Mouse (Mus musculus): ENCODE measurements at regions not wholly inside any gene's neighbourhood (a gene's known extent, or its start where the extent isn't known, plus 50 kb on each side); places are given as distances from the start of the nearest gene placed in this dataset.

DNA sequence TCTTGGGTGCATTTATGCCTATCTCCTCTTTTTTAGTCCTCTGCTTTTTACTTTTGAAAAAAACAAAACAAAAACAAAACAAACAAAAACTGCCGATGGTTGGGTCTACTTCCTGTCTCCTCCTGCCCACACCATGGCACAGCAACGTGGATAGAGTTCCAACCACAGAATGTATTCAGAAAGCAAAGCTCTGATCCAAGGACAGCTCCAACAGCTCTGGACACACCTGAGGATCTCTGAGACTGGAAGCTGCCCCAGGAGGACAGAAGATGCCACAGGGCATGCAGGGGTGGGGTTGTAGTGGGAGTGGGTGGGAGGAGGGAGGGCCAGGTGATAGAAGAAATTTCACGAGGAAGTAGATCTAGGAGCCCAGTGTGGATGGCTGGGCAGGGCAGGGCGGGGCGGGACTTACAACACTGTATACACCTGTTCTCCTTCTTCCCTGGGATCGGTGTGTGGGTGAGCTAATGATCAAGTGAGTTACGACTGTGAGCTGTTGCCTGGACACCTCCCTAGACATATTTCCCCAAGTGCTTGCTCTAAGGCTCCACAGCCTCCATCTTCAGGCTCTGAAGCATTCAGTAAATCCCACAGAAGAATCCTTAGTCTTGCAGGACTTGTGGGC, 79.3 kb upstream of the Atp1b1 start:
- Histone ChIP-seq H3K79me2 (replicated peaks; ENCODE audit: control insufficient read depth, insufficient read depth, low read length) (no peaks in the 10 kb centered on the region), H3K27me3 (ENCODE audit: control insufficient read depth, insufficient read depth, low read length) (no peaks in the 10 kb centered on the region), H3K4me3 (no peak overlapping the region), H3K27ac (no peak overlapping the region), H3K4me1 (ENCODE audit: control insufficient read depth, insufficient read depth, low read length) (no peaks in the 10 kb centered on the region), H3K9ac (ENCODE audit: low read depth, low read length) (no peak overlapping the region), H3K36me3 (ENCODE audit: control insufficient read depth, insufficient read depth, low read length) (no peaks in the 10 kb centered on the region)
- WGBS: 75% methylated on average over 7 of the region's 7 CpGs
- intact Hi-C loops (cut with DNase I): no loop called here
- no peak for TF ChIP-seq EP300 (IDR thresholded peaks at IDR 0.05; ENCODE audit: insufficient read depth, low read depth, low read length)
- TF ChIP-seq CTCF (IDR thresholded peaks at IDR 0.05): no peak
- no peak for TF ChIP-seq POLR2A (IDR thresholded peaks at IDR 0.05; ENCODE audit: insufficient read depth, low read depth, low read length)
- DNase-seq: no peak

DNA sequence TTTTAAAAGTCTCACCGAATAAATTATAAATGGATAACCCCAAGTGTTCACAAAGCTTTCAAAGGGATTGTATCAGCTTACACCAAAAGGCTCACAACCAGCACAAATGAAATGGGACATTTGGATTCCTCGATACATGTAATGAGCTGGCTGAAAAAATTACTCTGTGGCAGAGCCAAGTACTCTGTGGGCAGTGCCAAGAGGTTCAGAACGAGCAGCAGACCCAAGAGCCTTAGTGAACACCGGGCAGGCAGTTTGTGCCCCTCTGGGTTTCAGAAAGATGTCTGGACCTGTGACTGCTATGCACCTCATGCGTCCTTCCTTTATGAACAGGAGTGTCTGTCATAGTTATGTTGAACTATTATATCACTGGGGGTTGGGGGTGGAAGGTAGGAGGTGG, 74.0 kb upstream of the Atp1b1 start:
- Histone ChIP-seq H3K79me2 (replicated peaks; ENCODE audit: control insufficient read depth, insufficient read depth, low read length) (no peaks in the 10 kb centered on the region), H3K36me3 (ENCODE audit: control insufficient read depth, insufficient read depth, low read length) (no peaks in the 10 kb centered on the region), H3K27ac (no peak overlapping the region), H3K4me3 (no peak overlapping the region), H3K4me1 (ENCODE audit: control insufficient read depth, insufficient read depth, low read length) (no peaks in the 10 kb centered on the region), H3K9ac (ENCODE audit: low read depth, low read length) (no peak overlapping the region), H3K27me3 (ENCODE audit: control insufficient read depth, insufficient read depth, low read length) (no peaks in the 10 kb centered on the region)
- intact Hi-C loops (cut with DNase I): no loop called here
- WGBS: 81% methylated on average over 5 of the region's 5 CpGs
- no peak for DNase-seq
- no peak for TF ChIP-seq CTCF (IDR thresholded peaks at IDR 0.05)
- TF ChIP-seq POLR2A (IDR thresholded peaks at IDR 0.05; ENCODE audit: insufficient read depth, low read depth, low read length): no peak
- no peak for TF ChIP-seq EP300 (IDR thresholded peaks at IDR 0.05; ENCODE audit: insufficient read depth, low read depth, low read length)

DNA sequence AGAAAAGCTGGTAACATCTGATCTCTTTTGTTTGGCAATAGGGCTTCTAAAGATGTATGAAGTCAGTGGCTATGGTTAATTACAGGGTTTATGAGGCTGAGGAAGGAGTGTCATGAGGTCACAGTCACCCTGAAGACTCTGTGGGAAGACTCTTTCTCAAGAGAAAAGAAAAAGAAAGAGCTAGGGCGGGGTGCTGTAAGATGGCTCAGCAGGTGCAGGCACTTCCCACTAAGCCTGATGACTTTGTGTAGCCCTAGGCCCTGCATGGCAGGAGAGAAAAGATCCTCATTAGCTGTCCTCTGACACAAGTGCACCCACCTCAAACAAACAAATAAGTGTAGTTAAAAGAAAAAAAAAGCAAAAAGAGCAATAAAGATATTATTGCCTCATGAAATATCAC, 73.6 kb upstream of the Atp1b1 start:
- Histone ChIP-seq H3K79me2 (replicated peaks; ENCODE audit: control insufficient read depth, insufficient read depth, low read length) (no peaks in the 10 kb centered on the region), H3K4me1 (ENCODE audit: control insufficient read depth, insufficient read depth, low read length) (no peaks in the 10 kb centered on the region), H3K36me3 (ENCODE audit: control insufficient read depth, insufficient read depth, low read length) (no peaks in the 10 kb centered on the region), H3K27me3 (ENCODE audit: control insufficient read depth, insufficient read depth, low read length) (no peaks in the 10 kb centered on the region), H3K4me3 (no peak overlapping the region), H3K27ac (no peak overlapping the region), H3K9ac (ENCODE audit: low read depth, low read length) (no peak overlapping the region)
- 91% methylated on average over 1 of the region's 1 CpGs for WGBS
- TF ChIP-seq POLR2A (IDR thresholded peaks at IDR 0.05; ENCODE audit: insufficient read depth, low read depth, low read length): no peak
- TF ChIP-seq EP300 (IDR thresholded peaks at IDR 0.05; ENCODE audit: insufficient read depth, low read depth, low read length): no peak
- TF ChIP-seq CTCF (IDR thresholded peaks at IDR 0.05): no peak
- DNase-seq: no peak
- intact Hi-C loops (cut with DNase I): no loop called here

DNA sequence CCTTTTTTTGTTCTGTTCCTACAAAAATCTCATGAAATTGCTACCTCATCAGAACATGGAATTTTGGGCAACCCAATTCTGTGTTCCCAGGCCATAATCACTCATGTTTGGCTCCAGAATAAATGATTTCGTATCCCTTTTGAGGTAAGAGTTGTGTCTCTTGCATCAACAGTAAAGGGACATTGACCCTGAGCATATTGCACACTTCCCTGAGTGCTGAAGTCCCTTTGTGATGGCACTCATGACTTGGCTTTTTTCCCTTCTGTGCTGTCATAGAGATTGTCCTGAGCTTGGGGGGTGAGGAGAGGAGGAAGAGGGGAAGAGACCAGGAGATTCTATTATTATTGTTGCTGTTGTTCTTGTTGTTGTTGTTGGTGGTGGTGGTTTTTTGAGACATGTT, 68.6 kb upstream of the Atp1b1 start:
- no peaks in the 10 kb centered on the region for H3K27me3 ChIP-seq (ENCODE audit: control insufficient read depth, insufficient read depth, low read length)
- DNase-seq: no peak
- H3K36me3 ChIP-seq (ENCODE audit: control insufficient read depth, insufficient read depth, low read length): no peaks in the 10 kb centered on the region
- H3K79me2 ChIP-seq (replicated peaks; ENCODE audit: control insufficient read depth, insufficient read depth, low read length): no peaks in the 10 kb centered on the region
- no peak overlapping the region for H3K9ac ChIP-seq (ENCODE audit: low read depth, low read length)
- TF ChIP-seq CTCF (IDR thresholded peaks at IDR 0.05): no peak
- TF ChIP-seq EP300 (IDR thresholded peaks at IDR 0.05; ENCODE audit: insufficient read depth, low read depth, low read length): no peak
- TF ChIP-seq POLR2A (IDR thresholded peaks at IDR 0.05; ENCODE audit: insufficient read depth, low read depth, low read length): no peak
- intact Hi-C loops (cut with DNase I): no loop called here
- H3K27ac ChIP-seq: no peak overlapping the region
- H3K4me1 ChIP-seq (ENCODE audit: control insufficient read depth, insufficient read depth, low read length): no peaks in the 10 kb centered on the region
- H3K4me3 ChIP-seq: no peak overlapping the region
- WGBS: 90% methylated on average over 1 of the region's 1 CpGs

DNA sequence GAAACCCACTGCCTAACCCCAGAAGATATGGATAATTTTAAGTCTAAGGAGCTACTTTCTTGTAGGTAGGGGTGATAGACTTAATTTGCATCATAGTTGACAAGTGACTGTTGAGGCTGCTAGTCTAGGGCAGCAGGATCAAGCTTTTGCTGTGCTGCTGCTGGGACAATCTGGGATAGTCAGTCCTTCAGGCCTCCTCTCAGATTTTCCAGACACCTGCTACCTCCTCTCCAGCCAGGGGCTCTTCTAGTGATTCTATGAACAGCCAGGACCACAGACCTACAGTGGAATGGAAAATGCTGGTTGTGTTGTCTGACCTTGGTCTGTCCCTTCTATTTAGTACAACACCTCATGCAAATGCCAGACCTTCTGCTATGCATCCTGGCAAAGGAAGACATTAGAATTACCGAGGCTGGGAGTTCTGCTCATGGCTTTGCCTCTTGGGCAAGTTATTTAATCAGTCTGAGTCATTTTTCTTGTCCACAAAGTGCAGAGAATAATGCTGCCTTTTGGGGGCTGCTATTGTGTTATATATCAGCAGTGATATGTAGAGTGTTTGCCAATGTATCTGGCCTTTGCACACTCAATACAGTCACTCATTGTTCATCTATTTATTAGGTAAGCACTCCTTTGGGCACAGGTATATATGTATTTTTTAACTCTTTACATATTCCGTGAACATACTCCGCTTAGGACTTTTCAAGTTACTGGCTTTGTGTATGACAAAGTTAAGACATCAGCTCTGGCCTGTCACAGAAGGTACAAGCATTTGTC, 64.4 kb upstream of the Atp1b1 start:
- Histone ChIP-seq H3K4me1 (ENCODE audit: control insufficient read depth, insufficient read depth, low read length) (no peaks in the 10 kb centered on the region), H3K9ac (ENCODE audit: low read depth, low read length) (no peak overlapping the region), H3K4me3 (no peak overlapping the region), H3K27ac (no peak overlapping the region), H3K27me3 (ENCODE audit: control insufficient read depth, insufficient read depth, low read length) (no peaks in the 10 kb centered on the region), H3K79me2 (replicated peaks; ENCODE audit: control insufficient read depth, insufficient read depth, low read length) (no peaks in the 10 kb centered on the region), H3K36me3 (ENCODE audit: control insufficient read depth, insufficient read depth, low read length) (no peaks in the 10 kb centered on the region)
- no peak for DNase-seq
- WGBS: 66% methylated on average over 3 of the region's 3 CpGs
- intact Hi-C loops (cut with DNase I): no loop called here
- TF ChIP-seq EP300 (IDR thresholded peaks at IDR 0.05; ENCODE audit: insufficient read depth, low read depth, low read length) (no peak), POLR2A (IDR thresholded peaks at IDR 0.05; ENCODE audit: insufficient read depth, low read depth, low read length) (no peak), CTCF (IDR thresholded peaks at IDR 0.05) (no peak)

DNA sequence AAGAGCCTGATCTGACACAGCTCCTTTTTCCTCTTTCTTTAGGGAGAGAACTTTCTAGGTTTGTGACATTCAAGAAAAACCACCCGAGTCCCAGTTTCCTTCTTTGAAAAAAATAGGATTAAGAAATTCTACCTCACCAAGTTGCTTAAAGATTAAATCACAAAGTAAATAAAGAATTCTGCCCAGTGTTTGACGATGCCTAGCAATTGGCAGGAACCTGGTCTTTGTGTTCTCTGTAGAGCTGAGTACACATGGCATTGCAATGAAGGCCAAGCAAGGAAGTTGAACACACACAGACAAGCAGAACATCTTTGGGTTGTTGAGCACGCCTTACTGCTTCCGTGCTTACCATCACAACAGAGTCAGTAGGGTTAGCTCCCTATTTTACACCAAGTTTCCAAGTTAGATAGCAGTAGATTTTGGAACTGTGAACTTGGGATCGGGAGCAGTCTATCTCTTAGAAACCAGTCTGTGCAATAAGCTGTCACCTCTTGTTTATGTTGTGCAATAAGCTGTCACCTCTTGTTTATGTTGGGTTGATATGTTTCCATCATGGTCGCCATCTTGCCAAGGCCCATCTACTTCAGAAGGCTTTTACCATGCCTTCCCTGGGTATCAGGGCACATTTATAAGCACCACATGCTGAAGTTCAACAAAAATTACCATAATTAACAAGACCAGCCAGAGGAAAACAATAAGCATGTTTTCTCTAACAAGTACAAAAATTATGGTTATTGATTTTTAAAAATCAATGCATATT, 63.4 kb upstream of the Atp1b1 start:
- intact Hi-C loops (cut with DNase I): no loop called here
- no peak overlapping the region for H3K27ac ChIP-seq
- H3K9ac ChIP-seq (ENCODE audit: low read depth, low read length): no peak overlapping the region
- H3K36me3 ChIP-seq (ENCODE audit: control insufficient read depth, insufficient read depth, low read length): no peaks in the 10 kb centered on the region
- H3K4me3 ChIP-seq: no peak overlapping the region
- H3K27me3 ChIP-seq (ENCODE audit: control insufficient read depth, insufficient read depth, low read length): no peaks in the 10 kb centered on the region
- WGBS: 86% methylated on average over 6 of the region's 6 CpGs
- no peak for DNase-seq
- no peaks in the 10 kb centered on the region for H3K4me1 ChIP-seq (ENCODE audit: control insufficient read depth, insufficient read depth, low read length)
- TF ChIP-seq POLR2A (IDR thresholded peaks at IDR 0.05; ENCODE audit: insufficient read depth, low read depth, low read length) (no peak), EP300 (IDR thresholded peaks at IDR 0.05; ENCODE audit: insufficient read depth, low read depth, low read length) (no peak), CTCF (IDR thresholded peaks at IDR 0.05) (no peak)
- H3K79me2 ChIP-seq (replicated peaks; ENCODE audit: control insufficient read depth, insufficient read depth, low read length): no peaks in the 10 kb centered on the region

All from heart, adult 2 months (tissue).